Mouse (Mus musculus): ENCODE measurements around the gene Vangl2. TPM values are rescaled to one million over a fixed set of nuclear protein-coding genes. Genes with fewer than 3 reads are reported as not detected.

Gene Vangl2
- polyA plus RNA-seq, 1 experiment, result 1.6 TPM

GRCm38 (mm10) chr1:172063291-172064023 is 35.2 kb upstream of the Vangl2 start:
- Histone ChIP-seq H3K4me1 (ENCODE audit: control insufficient read depth, insufficient read depth, insufficient read length, low read length) (peaks cover 12% of the 10 kb centered on the region), H3K27ac (ENCODE audit: insufficient read depth, low read depth, low read length) (peak overlapping the region; percentile 16; the same call in 1 of the 2 replicates), H3K4me3 (ENCODE audit: low read depth, low read length) (no peak overlapping the region), H3K27me3 (ENCODE audit: control insufficient read depth, insufficient read depth, low read length) (no peaks in the 10 kb centered on the region), H3K36me3 (ENCODE audit: control insufficient read depth, insufficient read depth, low read length) (peaks cover 45% of the 10 kb centered on the region)
- no peak for TF ChIP-seq CTCF (IDR thresholded peaks at IDR 0.05; ENCODE audit: extremely low read depth, insufficient read length, insufficient replicate concordance, low read depth, low read length)
- TF ChIP-seq POLR2A (IDR thresholded peaks at IDR 0.05; ENCODE audit: low read depth, low read length), result no peak
- 22% methylated on average over 4 of the region's 4 CpGs for WGBS

- Histone ChIP-seq H3K27me3 (ENCODE audit: control insufficient read depth, insufficient read depth, low read length) (no peaks in the 10 kb centered on the region), H3K36me3 (ENCODE audit: control insufficient read depth, insufficient read depth, low read length) (peaks cover 31% of the 10 kb centered on the region), H3K27ac (ENCODE audit: insufficient read depth, low read depth, low read length) (no peak overlapping the region), H3K4me3 (ENCODE audit: low read depth, low read length) (no peak overlapping the region), H3K4me1 (ENCODE audit: control insufficient read depth, insufficient read depth, insufficient read length, low read length) (peaks cover 12% of the 10 kb centered on the region)
- 70% methylated on average over 2 of the region's 2 CpGs for WGBS
- TF ChIP-seq POLR2A (IDR thresholded peaks at IDR 0.05; ENCODE audit: low read depth, low read length) (no peak), CTCF (IDR thresholded peaks at IDR 0.05; ENCODE audit: extremely low read depth, insufficient read length, insufficient replicate concordance, low read depth, low read length) (no peak)
Measured at GRCm38 (mm10) chr1:172062101-172062500, 33.9 kb upstream of the Vangl2 start.

DNA sequence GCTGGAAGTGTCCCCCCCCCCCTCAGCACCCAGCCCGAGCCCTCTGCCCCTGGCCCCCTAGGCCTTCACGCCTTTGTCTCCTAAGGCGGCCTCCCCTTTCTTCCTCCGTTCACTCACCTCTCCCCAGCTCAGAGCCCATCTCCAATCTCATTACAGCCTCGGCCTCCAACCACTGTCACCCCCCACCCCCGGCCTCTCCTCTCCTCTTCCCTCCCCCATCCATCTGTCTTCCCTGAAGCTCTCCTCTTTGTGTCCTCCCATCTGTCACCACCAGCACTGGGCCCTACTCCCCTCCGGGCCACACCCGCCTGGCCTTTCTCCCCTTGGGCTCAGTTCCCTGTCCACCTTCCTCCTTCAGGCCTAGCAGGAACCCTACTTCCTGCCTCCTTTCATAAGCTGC is 33.0 kb upstream of the Vangl2 start:
- Histone ChIP-seq H3K36me3 (ENCODE audit: control insufficient read depth, insufficient read depth, low read length) (peaks cover 22% of the 10 kb centered on the region), H3K4me3 (ENCODE audit: low read depth, low read length) (no peak overlapping the region), H3K27me3 (ENCODE audit: control insufficient read depth, insufficient read depth, low read length) (no peaks in the 10 kb centered on the region), H3K27ac (ENCODE audit: insufficient read depth, low read depth, low read length) (no peak overlapping the region), H3K4me1 (ENCODE audit: control insufficient read depth, insufficient read depth, insufficient read length, low read length) (peaks cover 12% of the 10 kb centered on the region)
- TF ChIP-seq POLR2A (IDR thresholded peaks at IDR 0.05; ENCODE audit: low read depth, low read length), result no peak
- no peak for TF ChIP-seq CTCF (IDR thresholded peaks at IDR 0.05; ENCODE audit: extremely low read depth, insufficient read length, insufficient replicate concordance, low read depth, low read length)
- WGBS, result 65% methylated on average over 8 of the region's 8 CpGs

DNA sequence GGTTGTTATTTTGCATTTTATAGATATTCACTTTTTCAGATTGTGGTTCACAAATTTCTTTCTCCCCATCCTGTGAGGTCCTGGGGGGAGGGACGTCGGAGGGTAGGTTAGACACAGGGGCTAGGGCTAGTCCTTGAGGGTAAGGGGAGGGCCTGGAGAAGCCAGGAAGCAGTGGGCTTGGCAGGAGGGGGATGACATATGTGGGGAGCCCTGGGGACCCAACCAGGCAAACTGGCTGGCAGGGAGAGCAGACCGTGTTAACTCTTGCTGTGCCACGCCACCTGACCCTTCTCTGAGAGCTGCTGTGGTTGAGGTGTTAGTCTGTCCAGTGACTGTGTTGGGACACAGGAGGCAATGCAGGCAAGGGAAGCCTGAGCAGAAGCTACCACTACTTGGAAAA is 32.4 kb upstream of the Vangl2 start:
- 84% methylated on average over 4 of the region's 4 CpGs for WGBS
- H3K4me3 ChIP-seq (ENCODE audit: low read depth, low read length), result no peak overlapping the region
- no peaks in the 10 kb centered on the region for H3K27me3 ChIP-seq (ENCODE audit: control insufficient read depth, insufficient read depth, low read length)
- H3K4me1 ChIP-seq (ENCODE audit: control insufficient read depth, insufficient read depth, insufficient read length, low read length), result peaks cover 12% of the 10 kb centered on the region
- H3K27ac ChIP-seq (ENCODE audit: insufficient read depth, low read depth, low read length), result no peak overlapping the region
- no peak for TF ChIP-seq CTCF (IDR thresholded peaks at IDR 0.05; ENCODE audit: extremely low read depth, insufficient read length, insufficient replicate concordance, low read depth, low read length)
- no peak for TF ChIP-seq POLR2A (IDR thresholded peaks at IDR 0.05; ENCODE audit: low read depth, low read length)
- peaks cover 18% of the 10 kb centered on the region for H3K36me3 ChIP-seq (ENCODE audit: control insufficient read depth, insufficient read depth, low read length)

GRCm38 (mm10) chr1:172058874-172059273 is 30.6 kb upstream of the Vangl2 start:
- Histone ChIP-seq H3K4me1 (ENCODE audit: control insufficient read depth, insufficient read depth, insufficient read length, low read length) (peaks cover 15% of the 10 kb centered on the region), H3K4me3 (ENCODE audit: low read depth, low read length) (no peak overlapping the region), H3K36me3 (ENCODE audit: control insufficient read depth, insufficient read depth, low read length) (no peaks in the 10 kb centered on the region), H3K27ac (ENCODE audit: insufficient read depth, low read depth, low read length) (no peak overlapping the region), H3K27me3 (ENCODE audit: control insufficient read depth, insufficient read depth, low read length) (peaks cover 6% of the 10 kb centered on the region; the same call in 1 of the 2 replicates)
- WGBS, result 83% methylated on average over 7 of the region's 7 CpGs
- no peak for TF ChIP-seq CTCF (IDR thresholded peaks at IDR 0.05; ENCODE audit: extremely low read depth, insufficient read length, insufficient replicate concordance, low read depth, low read length)
- no peak for TF ChIP-seq POLR2A (IDR thresholded peaks at IDR 0.05; ENCODE audit: low read depth, low read length)

GRCm38 (mm10) chr1:172058321-172058720 is 30.1 kb upstream of the Vangl2 start:
- 86% methylated on average over 6 of the region's 6 CpGs for WGBS
- H3K4me1 ChIP-seq (ENCODE audit: control insufficient read depth, insufficient read depth, insufficient read length, low read length), result peaks cover 13% of the 10 kb centered on the region

GRCm38 (mm10) chr1:172057491-172057921 is 29.3 kb upstream of the Vangl2 start, which contains the start of gene Nhlh1:
Gene Nhlh1 (minus strand): TSS chr1:172057573.
- peaks cover 13% of the 10 kb centered on the region for H3K4me1 ChIP-seq (ENCODE audit: control insufficient read depth, insufficient read depth, insufficient read length, low read length)
- H3K4me3 ChIP-seq (ENCODE audit: low read depth, low read length), result no peak within 1 kb of the TSS
- WGBS, result 69% methylated on average over 2 of the region's 2 CpGs
- H3K27me3 ChIP-seq (ENCODE audit: control insufficient read depth, insufficient read depth, low read length), result peaks cover 11% of the 10 kb centered on the region; the same call in 1 of the 2 replicates
- TF ChIP-seq POLR2A (IDR thresholded peaks at IDR 0.05; ENCODE audit: low read depth, low read length), result no peak
- TF ChIP-seq CTCF (IDR thresholded peaks at IDR 0.05; ENCODE audit: extremely low read depth, insufficient read length, insufficient replicate concordance, low read depth, low read length), result no peak
- H3K27ac ChIP-seq (ENCODE audit: insufficient read depth, low read depth, low read length), result no peak within 1 kb of the TSS
- H3K36me3 ChIP-seq (ENCODE audit: control insufficient read depth, insufficient read depth, low read length), result no peaks in the 10 kb centered on the region

More at GRCm38 (mm10) chr1:172058321-172058720, 30.1 kb upstream of the Vangl2 start:
- H3K27me3 ChIP-seq (ENCODE audit: control insufficient read depth, insufficient read depth, low read length), result peaks cover 10% of the 10 kb centered on the region; the same call in 1 of the 2 replicates
- no peak overlapping the region for H3K27ac ChIP-seq (ENCODE audit: insufficient read depth, low read depth, low read length)
- no peaks in the 10 kb centered on the region for H3K36me3 ChIP-seq (ENCODE audit: control insufficient read depth, insufficient read depth, low read length)
- H3K4me3 ChIP-seq (ENCODE audit: low read depth, low read length), result no peak overlapping the region
- TF ChIP-seq POLR2A (IDR thresholded peaks at IDR 0.05; ENCODE audit: low read depth, low read length) (no peak), CTCF (IDR thresholded peaks at IDR 0.05; ENCODE audit: extremely low read depth, insufficient read length, insufficient replicate concordance, low read depth, low read length) (no peak)

Data from small intestine, adult 2 months (tissue).